Mouse (Mus musculus): ENCODE measurements around the gene Panx1. TPM values are rescaled to one million over a fixed set of nuclear protein-coding genes. Genes with fewer than 3 reads are reported as not detected.

Panx1 gene
- polyA plus RNA-seq, 1 experiment from 2014 or later: 184 TPM

DNA sequence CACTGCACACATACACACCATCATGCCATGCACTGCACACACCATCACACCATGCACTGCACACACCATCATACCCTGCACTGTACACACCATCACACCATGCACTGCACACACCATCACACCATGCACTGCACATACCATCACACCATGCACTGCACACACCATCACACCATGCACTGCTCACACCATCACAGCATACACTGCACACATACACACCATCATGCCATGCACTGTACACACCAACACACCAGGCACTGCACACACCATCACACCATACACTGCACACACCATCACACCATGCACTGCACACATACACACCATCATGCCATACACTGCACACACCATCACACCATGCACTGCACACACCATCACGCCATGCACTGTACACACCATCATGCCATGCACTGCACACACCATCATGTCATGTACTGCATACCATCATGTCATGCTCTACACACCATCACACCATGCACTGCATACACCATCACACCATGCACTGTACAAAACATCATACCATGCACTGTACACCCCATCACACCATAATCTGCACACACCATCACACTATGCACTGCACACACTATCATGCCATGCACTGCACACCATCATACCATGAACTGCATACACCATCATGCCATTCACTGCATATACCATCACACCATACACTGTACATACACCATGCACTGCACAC is 56.5 kb downstream of the Panx1 start:
- Histone ChIP-seq H3K27ac (replicated peaks) (no peak overlapping the region), H3K36me3 (no peaks in the 10 kb centered on the region), H3K4me3 (no peak overlapping the region), H3K27me3 (no peaks in the 10 kb centered on the region), H3K9me3 (no peaks in the 10 kb centered on the region), H3K9ac (no peak overlapping the region), H3K4me1 (replicated peaks) (no peaks in the 10 kb centered on the region), H3K4me2 (no peak overlapping the region)
- 96% methylated on average over 1 of the region's 1 CpGs for WGBS
- ATAC-seq (ENCODE audit: low FRiP score, low read depth): no peak

DNA sequence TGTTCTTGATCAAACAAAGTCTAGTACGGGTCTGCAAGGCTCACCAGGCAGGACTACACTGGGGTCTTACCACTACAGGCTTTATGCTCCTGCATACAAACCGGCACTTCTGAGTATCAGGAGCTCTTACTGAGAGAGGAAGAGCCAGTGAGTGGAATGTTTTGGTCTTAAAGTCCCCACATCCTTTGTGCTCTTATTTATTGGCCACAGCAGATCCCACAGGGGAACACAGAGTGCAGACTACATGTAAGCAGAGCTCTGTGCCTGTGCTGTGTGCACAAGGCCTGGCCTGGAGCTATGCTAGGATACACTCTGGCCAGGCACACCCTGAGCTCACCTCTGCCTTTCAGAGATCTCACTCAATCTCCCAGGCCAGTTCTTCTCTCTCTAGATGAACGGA is 62.1 kb downstream of the Panx1 start:
- no peaks in the 10 kb centered on the region for H3K27me3 ChIP-seq
- H3K36me3 ChIP-seq: no peaks in the 10 kb centered on the region
- ATAC-seq (ENCODE audit: low FRiP score, low read depth): no peak
- H3K4me1 ChIP-seq (replicated peaks): no peaks in the 10 kb centered on the region
- H3K27ac ChIP-seq (replicated peaks): no peak overlapping the region
- no peaks in the 10 kb centered on the region for H3K9me3 ChIP-seq
- no peak overlapping the region for H3K4me2 ChIP-seq
- H3K4me3 ChIP-seq: no peak overlapping the region
- no peak overlapping the region for H3K9ac ChIP-seq
- 84% methylated on average over 3 of the region's 3 CpGs for WGBS

DNA sequence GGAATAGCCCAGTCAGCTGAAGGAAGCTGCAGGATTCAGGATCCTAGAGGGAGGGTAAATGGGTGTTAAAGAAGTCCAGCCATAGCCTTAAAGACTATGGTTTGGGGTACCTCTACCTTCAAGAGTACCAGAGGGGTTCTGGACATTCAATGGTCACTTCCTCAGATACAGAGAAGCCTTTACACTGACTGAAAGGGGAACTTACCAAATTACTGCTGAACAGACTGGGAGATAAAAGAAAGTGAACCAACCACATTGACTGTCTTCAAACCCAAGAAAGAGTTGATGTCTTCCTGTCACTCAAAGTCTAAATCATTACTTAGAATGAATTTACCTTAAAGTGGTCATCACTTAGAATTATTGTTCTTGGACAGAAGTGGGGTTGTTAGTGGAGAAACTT is 62.6 kb downstream of the Panx1 start:
- Histone ChIP-seq H3K36me3 (no peaks in the 10 kb centered on the region), H3K27me3 (no peaks in the 10 kb centered on the region), H3K4me3 (no peak overlapping the region), H3K9me3 (no peaks in the 10 kb centered on the region), H3K4me1 (replicated peaks) (no peaks in the 10 kb centered on the region), H3K27ac (replicated peaks) (no peak overlapping the region), H3K9ac (no peak overlapping the region), H3K4me2 (no peak overlapping the region)
- no peak for ATAC-seq (ENCODE audit: low FRiP score, low read depth)

DNA sequence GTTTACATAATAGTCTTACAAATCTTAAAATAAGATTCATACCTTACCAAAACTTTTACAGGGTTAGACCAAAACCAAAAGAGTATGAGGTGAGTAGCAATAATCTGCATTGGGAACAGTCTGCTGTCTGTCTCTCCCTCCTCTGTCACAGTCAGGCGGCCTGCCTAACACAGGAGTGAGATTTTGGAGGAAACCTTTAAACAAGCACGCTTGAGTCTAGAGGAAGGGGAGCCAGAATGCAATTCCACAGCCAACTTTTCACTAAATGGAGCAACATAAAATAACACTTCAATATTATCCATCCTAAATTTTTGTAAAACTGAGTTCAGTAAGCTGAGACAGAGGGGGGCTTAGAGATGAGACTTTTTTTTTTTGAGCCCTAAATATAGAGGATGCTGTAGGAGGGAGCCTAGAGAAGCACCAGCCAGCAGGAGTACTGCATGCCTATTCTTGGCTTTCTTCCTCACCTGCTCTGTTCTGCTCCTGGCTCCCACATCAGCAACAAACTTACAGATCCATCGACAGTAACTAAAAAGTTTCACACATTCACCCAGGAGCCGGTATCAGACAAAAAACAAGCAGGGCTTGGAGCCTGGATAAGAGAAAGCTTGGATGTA is 63.6 kb downstream of the Panx1 start:
- no peak overlapping the region for H3K4me2 ChIP-seq
- no peak overlapping the region for H3K9ac ChIP-seq
- no peaks in the 10 kb centered on the region for H3K27me3 ChIP-seq
- ATAC-seq (ENCODE audit: low FRiP score, low read depth): no peak
- no peaks in the 10 kb centered on the region for H3K9me3 ChIP-seq
- 88% methylated on average over 4 of the region's 4 CpGs for WGBS
- H3K4me1 ChIP-seq (replicated peaks): no peaks in the 10 kb centered on the region
- no peak overlapping the region for H3K27ac ChIP-seq (replicated peaks)
- H3K36me3 ChIP-seq: no peaks in the 10 kb centered on the region
- H3K4me3 ChIP-seq: no peak overlapping the region

DNA sequence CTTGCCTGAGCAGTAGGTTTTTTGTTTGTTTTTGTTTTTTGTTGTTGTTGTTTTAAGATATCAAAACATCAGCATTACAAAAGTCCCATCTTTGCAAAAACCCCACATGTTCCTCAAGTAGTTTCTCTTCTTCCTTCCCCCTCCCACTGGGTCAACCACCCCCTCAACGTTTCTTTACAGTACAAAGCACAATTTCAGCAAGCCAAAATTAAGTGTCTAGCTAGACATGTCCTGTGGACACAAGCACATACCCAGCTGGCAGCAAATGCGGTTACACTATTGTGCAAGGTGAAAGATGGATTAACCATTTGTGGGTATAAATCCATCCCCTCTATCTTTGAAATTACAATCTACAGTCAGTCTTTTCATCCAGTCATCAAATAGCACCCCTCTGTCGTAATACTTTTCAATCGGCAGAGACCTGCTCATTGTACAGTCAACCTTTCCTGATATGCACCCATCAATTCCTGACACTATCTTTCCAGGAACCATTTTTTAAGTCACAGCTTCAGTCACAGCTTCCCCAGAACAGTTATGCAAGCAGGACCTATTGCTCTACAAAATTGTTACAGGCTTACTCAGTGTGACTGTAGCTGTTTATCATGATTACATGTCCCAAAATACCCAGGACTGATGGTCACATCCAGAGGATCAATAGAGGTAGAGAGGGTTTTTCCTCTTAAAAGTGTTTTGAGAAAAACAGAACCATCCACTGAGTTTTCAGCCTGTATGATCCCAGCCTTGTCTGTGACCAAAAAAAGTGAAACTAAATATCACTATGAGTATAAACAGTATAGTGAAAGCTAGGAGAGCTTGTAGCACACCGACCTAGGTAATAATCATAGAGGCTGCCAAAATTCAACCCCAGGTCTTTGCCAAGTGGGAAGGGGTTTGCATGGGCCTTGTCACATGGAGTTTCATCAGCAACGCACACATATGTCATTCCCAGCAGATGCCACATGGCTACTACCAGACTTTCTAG is 70.7 kb downstream of the Panx1 start:
- ATAC-seq (ENCODE audit: low FRiP score, low read depth): no peak
- WGBS: 78% methylated on average over 6 of the region's 6 CpGs
- Histone ChIP-seq H3K4me1 (replicated peaks) (no peaks in the 10 kb centered on the region), H3K27ac (replicated peaks) (no peak overlapping the region), H3K9me3 (no peaks in the 10 kb centered on the region), H3K4me2 (no peak overlapping the region), H3K4me3 (no peak overlapping the region), H3K9ac (no peak overlapping the region), H3K36me3 (no peaks in the 10 kb centered on the region), H3K27me3 (no peaks in the 10 kb centered on the region)

DNA sequence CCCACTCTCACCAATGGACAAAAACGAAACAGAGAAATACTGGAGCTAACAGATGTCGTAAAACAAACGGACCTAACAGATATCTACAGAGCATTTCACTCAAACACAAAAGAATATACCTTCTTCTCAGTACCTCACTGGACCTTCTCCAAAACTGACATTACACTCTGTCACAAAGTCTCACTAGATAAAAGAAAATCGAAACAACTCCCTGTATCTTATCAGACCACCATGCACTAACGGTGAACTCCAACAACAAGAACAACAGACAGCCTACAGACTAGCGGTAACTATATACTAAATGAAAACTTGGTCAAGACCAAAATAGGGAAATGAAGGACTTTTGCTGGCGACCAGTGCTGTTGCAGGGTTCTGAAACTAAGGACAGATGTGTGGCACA is 71.5 kb downstream of the Panx1 start:
- 86% methylated on average over 7 of the region's 7 CpGs for WGBS
- Histone ChIP-seq H3K27ac (replicated peaks) (no peak overlapping the region), H3K27me3 (no peaks in the 10 kb centered on the region), H3K9me3 (no peaks in the 10 kb centered on the region), H3K4me1 (replicated peaks) (no peaks in the 10 kb centered on the region), H3K4me2 (no peak overlapping the region), H3K36me3 (no peaks in the 10 kb centered on the region), H3K9ac (no peak overlapping the region), H3K4me3 (no peak overlapping the region)
- ATAC-seq (ENCODE audit: low FRiP score, low read depth): no peak

DNA sequence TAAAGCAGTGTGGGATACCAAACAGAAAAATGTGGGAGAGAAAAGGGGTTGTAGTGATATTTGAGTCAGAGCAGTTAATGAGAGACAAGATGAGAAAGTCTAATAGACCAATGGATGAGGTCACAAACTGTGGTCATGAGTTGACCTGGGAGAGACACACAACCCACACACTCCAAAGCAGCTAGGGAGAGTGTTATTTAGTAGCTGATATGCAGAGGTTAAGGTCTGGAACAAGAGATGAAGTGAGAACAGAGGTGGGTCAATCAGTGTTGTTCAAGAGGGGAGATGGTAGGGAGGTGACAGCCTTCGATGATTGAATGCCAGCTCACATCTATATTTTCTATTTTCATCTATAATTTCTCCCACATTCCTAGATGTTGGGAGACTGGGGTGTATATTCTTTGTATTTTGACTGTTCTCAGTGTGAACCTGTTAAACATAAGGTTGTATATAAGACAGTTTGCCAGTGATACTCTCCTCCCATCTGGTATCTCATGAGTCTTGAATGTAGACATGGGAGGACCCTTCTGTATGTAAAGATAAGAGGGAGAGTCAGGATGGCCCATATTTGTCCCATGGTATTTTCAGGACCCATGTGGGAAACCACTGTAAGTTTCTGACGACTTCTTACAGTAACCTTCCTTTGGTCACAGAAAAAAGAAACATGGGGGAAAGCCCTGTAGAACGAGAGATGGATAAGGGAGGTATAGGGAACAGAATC is 74.3 kb downstream of the Panx1 start:
- Histone ChIP-seq H3K27me3 (no peaks in the 10 kb centered on the region), H3K9ac (no peak overlapping the region), H3K4me1 (replicated peaks) (no peaks in the 10 kb centered on the region), H3K4me2 (no peak overlapping the region), H3K27ac (replicated peaks) (no peak overlapping the region), H3K9me3 (no peaks in the 10 kb centered on the region), H3K36me3 (no peaks in the 10 kb centered on the region), H3K4me3 (no peak overlapping the region)
- no peak for ATAC-seq (ENCODE audit: low FRiP score, low read depth)
- 84% methylated on average over 3 of the region's 3 CpGs for WGBS

DNA sequence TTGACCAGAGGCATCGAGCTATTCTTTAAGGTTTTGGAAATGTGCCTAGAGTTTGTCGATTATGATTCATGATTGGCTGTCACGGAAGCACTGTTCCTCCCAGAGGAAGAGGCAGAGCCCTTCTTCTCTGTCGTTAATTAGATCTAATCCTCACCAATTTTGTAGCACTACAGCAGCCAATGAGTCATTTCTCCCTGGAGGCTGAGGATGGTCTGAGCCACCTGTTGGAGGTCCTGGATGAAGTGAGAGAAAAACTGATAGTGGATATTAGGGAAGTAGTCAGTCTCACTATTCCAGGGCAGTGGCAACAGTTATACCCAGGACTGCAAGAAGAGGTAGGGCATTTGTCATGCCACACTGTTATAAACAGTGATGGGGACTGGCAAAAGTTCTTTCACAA is 75.1 kb downstream of the Panx1 start:
- Histone ChIP-seq H3K9me3 (no peaks in the 10 kb centered on the region), H3K27me3 (no peaks in the 10 kb centered on the region), H3K4me2 (no peak overlapping the region), H3K4me1 (replicated peaks) (no peaks in the 10 kb centered on the region), H3K27ac (replicated peaks) (no peak overlapping the region), H3K36me3 (no peaks in the 10 kb centered on the region), H3K9ac (no peak overlapping the region), H3K4me3 (no peak overlapping the region)
- 74% methylated on average over 4 of the region's 4 CpGs for WGBS
- ATAC-seq (ENCODE audit: low FRiP score, low read depth): no peak

DNA sequence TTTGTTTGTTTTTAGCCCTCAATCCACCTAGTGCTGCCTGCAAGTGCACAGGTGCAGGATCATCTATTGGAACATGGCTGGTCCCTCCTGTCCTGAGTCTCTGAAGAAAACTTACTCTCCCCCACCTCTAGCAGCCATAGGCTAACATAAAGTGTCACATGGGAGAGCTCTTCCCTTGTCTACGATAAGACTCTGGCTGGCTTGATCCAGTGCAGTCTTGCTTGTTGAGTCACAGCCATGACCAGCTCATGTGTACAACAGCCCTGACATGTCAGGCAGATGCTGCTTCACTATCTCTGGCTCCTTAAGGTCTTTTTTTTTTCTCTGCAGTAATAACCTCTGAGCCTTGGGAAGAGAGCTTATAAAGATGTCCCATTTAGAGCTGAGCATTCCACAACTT is 77.7 kb downstream of the Panx1 start:
- Histone ChIP-seq H3K4me3 (no peak overlapping the region), H3K9me3 (no peaks in the 10 kb centered on the region), H3K4me1 (replicated peaks) (no peaks in the 10 kb centered on the region), H3K27ac (replicated peaks) (no peak overlapping the region), H3K4me2 (no peak overlapping the region), H3K27me3 (no peaks in the 10 kb centered on the region), H3K36me3 (no peaks in the 10 kb centered on the region), H3K9ac (no peak overlapping the region)
- WGBS: 83% methylated on average over 1 of the region's 1 CpGs
- ATAC-seq (ENCODE audit: low FRiP score, low read depth): no peak

DNA sequence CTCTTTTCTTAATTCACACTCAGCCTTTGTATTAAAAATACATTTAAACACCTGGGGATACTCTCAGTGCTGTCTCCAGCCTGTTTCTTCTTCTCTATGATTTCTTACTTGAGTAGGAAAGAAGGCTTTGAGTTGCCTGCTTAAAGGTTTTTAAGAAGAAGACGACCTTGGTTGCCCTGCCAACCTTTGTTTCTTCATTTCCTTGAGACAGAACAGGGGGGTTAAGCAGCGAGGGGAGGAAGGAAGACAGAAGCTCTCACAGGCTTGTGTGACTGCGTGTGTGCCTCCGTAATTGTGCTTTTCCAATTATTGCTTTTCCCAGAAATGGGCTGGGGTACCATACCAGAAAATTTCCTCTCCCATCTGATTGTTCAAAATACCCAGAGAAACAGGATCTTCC is 78.5 kb downstream of the Panx1 start:
- H3K27me3 ChIP-seq: no peaks in the 10 kb centered on the region
- H3K4me1 ChIP-seq (replicated peaks): no peaks in the 10 kb centered on the region
- no peak overlapping the region for H3K4me3 ChIP-seq
- H3K9me3 ChIP-seq: no peaks in the 10 kb centered on the region
- H3K4me2 ChIP-seq: no peak overlapping the region
- ATAC-seq (ENCODE audit: low FRiP score, low read depth): no peak
- 51% methylated on average over 4 of the region's 4 CpGs for whole genome bisulfite sequencing
- H3K9ac ChIP-seq: no peak overlapping the region
- no peak overlapping the region for H3K27ac ChIP-seq (replicated peaks)
- no peaks in the 10 kb centered on the region for H3K36me3 ChIP-seq

DNA sequence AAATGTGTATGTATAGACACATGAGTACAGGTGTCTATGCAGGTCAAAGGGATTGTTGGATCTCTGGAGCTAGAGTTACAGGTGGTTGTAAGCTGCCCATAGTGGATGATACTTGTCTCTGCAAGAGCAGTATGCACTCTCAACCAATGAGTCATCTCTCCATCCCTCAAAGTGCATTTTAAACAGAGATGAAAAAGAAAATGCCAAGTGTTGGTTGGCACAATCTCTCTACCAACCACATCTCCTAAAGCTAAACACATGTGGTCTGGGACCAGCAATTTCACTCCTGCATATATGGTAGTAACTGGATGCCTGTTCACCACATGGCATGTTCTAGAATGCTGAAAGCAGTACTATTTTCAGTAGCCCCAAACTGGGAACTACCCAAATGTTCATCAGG is 79.9 kb downstream of the Panx1 start:
- no peak overlapping the region for H3K27ac ChIP-seq (replicated peaks)
- H3K4me3 ChIP-seq: no peak overlapping the region
- H3K36me3 ChIP-seq: no peaks in the 10 kb centered on the region
- H3K9me3 ChIP-seq: no peaks in the 10 kb centered on the region
- no peak for ATAC-seq (ENCODE audit: low FRiP score, low read depth)
- no peak overlapping the region for H3K4me2 ChIP-seq
- no peaks in the 10 kb centered on the region for H3K4me1 ChIP-seq (replicated peaks)
- no peaks in the 10 kb centered on the region for H3K27me3 ChIP-seq
- H3K9ac ChIP-seq: no peak overlapping the region

DNA sequence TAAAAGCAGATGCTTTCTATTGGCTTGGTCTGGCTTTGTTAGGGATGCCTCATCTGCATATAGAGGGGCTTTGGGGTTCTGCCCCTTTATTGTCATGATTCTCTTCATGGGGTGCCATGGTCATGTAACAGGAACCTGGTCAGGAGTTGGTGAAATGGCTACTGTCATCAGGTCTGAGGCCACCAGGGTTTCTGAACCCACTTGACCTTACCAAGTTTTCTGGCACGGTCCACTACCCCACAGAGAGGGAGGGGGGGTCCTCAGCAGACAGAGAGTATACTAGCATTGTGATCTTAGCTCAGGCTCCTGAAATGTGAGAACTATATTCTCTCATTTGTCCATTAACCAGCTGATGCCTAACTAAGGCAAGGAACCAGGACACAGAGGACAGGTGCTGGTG is 82.5 kb downstream of the Panx1 start:
- no peak overlapping the region for H3K4me3 ChIP-seq
- no peak overlapping the region for H3K27ac ChIP-seq (replicated peaks)
- 74% methylated on average over 1 of the region's 1 CpGs for WGBS
- H3K4me1 ChIP-seq (replicated peaks): no peaks in the 10 kb centered on the region
- H3K9me3 ChIP-seq: no peaks in the 10 kb centered on the region
- no peak overlapping the region for H3K9ac ChIP-seq
- ATAC-seq (ENCODE audit: low FRiP score, low read depth): no peak
- H3K4me2 ChIP-seq: no peak overlapping the region
- no peaks in the 10 kb centered on the region for H3K27me3 ChIP-seq
- H3K36me3 ChIP-seq: no peaks in the 10 kb centered on the region
